13 mouse cellular contexts compared by ENCODE assay signal in genomic region chr10:99639022-99639421, GRCm38 (mm10).
DNase-seq lines count a peak whose midpoint lies in the region; ATAC-seq and TF ChIP-seq lines count a peak whose summit lies in the region.
"Had no signal": no experiment of that assay in that cellular context is flagged by ENCODE, and none has a peak within 500 bp of the region (broad histone marks: within the 10 kb centered on the region; RNA-seq: fewer than 3 reads in every experiment).

No protein-coding gene starts in this region.

- WGBS in hindbrain, embryonic 15.5 days, result 49% methylated on average over 7 of the region's 7 CpGs
- 87% methylated on average over 7 of the region's 7 CpGs for WGBS in thymus, adult 2 months

- no peaks in the 10 kb centered on the region for H3K4me1 ChIP-seq in hindbrain, embryonic 15.5 days (replicated peaks)
- H3K4me1 ChIP-seq in thymus, adult 2 months (replicated peaks; ENCODE audit: control insufficient read depth, insufficient read depth, low read length), result no peaks in the 10 kb centered on the region
- H3K4me1 ChIP-seq: megakaryocyte, embryonic 14.5 days had no signal

- no peaks in the 10 kb centered on the region for H3K9me3 ChIP-seq in hindbrain, embryonic 15.5 days
- H3K9me3 ChIP-seq: megakaryocyte, embryonic 14.5 days had no signal

- peak; percentile 30 to 54 for DNase-seq in layer of hippocampus, postnatal 10 days (ENCODE audit: low spot score in 2 of 2)
- DNase-seq in layer of hippocampus, adult 9-11 months, result no peak
- peak; percentile 96 for DNase-seq in brain, embryonic 14.5 days (ENCODE audit: low read depth)
- DNase-seq in cerebellum, adult 9-11 months, result peak; percentile 34
- no peak for DNase-seq in thymus, adult 2 months
- DNase-seq in Muller cell, postnatal 12 days (ENCODE audit: inconsistent ontology term), result no peak
- DNase-seq: adrenal gland, postnatal 36 days; kidney, adult 18-20 months had no signal

- peak overlapping the region; percentile 54 for H3K27ac ChIP-seq in hindbrain, embryonic 15.5 days (replicated peaks)
- H3K27ac ChIP-seq in thymus, adult 2 months (ENCODE audit: control insufficient read depth, insufficient read depth, low read length), result no peak overlapping the region

- no peak for TF ChIP-seq POLR2A in brain, embryonic 14.5 days (IDR thresholded peaks at IDR 0.05; ENCODE audit: borderline replicate concordance, extremely low read depth, insufficient read depth, insufficient read length, poor library complexity, severe bottlenecking)
- no peak for TF ChIP-seq POLR2A in thymus, adult 2 months (IDR thresholded peaks at IDR 0.05; ENCODE audit: control insufficient read depth, extremely low read depth, insufficient read depth, low read length, poor library complexity)

- no peak for TF ChIP-seq CTCF in brain, embryonic 14.5 days (IDR thresholded peaks at IDR 0.05; ENCODE audit: borderline replicate concordance, extremely low read depth, insufficient read depth, insufficient read length)
- TF ChIP-seq CTCF in thymus, adult 2 months (IDR thresholded peaks at IDR 0.05; ENCODE audit: borderline replicate concordance, control insufficient read depth, extremely low read depth, insufficient read depth, low read length, poor library complexity), result no peak

- no peaks in the 10 kb centered on the region for H3K27me3 ChIP-seq in hindbrain, embryonic 15.5 days
- H3K27me3 ChIP-seq in thymus, adult 2 months (ENCODE audit: control insufficient read depth, insufficient read depth, low read length), result no peaks in the 10 kb centered on the region

- ATAC-seq in hindbrain, embryonic 15.5 days (ENCODE audit: low FRiP score, low read depth), result peak; percentile 87
- no peak for ATAC-seq in inflammation-experienced regulatory T-cells, adult 6 months
- ATAC-seq: CD4-positive, CD25-positive, alpha-beta regulatory T cell, adult 4 months; Patski had no signal

- H3K36me3 ChIP-seq in hindbrain, embryonic 15.5 days, result no peaks in the 10 kb centered on the region
- no peaks in the 10 kb centered on the region for H3K36me3 ChIP-seq in thymus, adult 2 months (ENCODE audit: control insufficient read depth, insufficient read depth, low read length)

- H3K4me2 ChIP-seq in hindbrain, embryonic 15.5 days, result peak overlapping the region; percentile 28; the same call in 1 of the 2 replicates

- H3K4me3 ChIP-seq in hindbrain, embryonic 15.5 days, result no peak overlapping the region
- H3K4me3 ChIP-seq in thymus, adult 2 months (ENCODE audit: control insufficient read depth, insufficient read depth, low read length), result no peak overlapping the region
- H3K4me3 ChIP-seq: megakaryocyte, embryonic 14.5 days had no signal

- no peak overlapping the region for H3K9ac ChIP-seq in hindbrain, embryonic 15.5 days

Comparison
In these comparisons a context has a peak if more than half of its experiments do, and no peak if none do; other contexts are left out.
1. DNase-seq: peak in layer of hippocampus, postnatal 10 days (2 of 2), brain, embryonic 14.5 days (single experiment) and cerebellum, adult 9-11 months (single experiment); none in layer of hippocampus, adult 9-11 months (single experiment), thymus, adult 2 months (single experiment) and Muller cell, postnatal 12 days (single experiment).